Mouse (Mus musculus): ENCODE results near the gene 2700049A03Rik. TPM values are rescaled to one million over a fixed set of nuclear protein-coding genes. Genes with fewer than 3 reads are reported as not detected.
A peak's percentile ranks its signal among the peaks of the same experiment; 100 is the strongest.

2700049A03Rik gene
- polyA plus RNA-seq, 1 experiment from 2014 or later: 8.6 TPM

DNA sequence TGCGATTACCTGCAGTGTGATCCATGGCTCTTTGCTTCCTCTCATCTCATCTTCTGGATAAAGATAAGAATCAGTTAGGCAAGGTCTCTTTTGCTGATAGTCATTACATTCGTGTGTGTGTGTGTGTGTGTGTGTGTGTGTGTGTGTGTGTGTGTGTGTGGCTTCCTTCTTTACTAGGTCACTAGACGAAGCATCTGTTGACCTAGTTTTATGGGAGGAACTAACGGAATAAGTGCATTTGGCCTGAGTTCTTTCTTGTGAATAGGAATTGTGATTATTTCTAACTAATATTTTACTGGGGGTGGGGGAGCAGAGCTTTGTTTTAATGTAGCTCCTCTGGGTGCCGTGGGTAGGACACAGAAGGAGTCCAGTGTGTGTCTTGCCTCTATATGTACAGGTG is 96.8 kb downstream of the 2700049A03Rik start:
- H3K4me2 ChIP-seq: no peak overlapping the region
- H3K9ac ChIP-seq: no peak overlapping the region
- no peak overlapping the region for H3K27ac ChIP-seq
- ATAC-seq (replicated peaks; ENCODE audit: insufficient number of reproducible peaks, insufficient read depth, low FRiP score, low read depth): no peak
- H3K4me1 ChIP-seq (replicated peaks): peaks cover 17% of the 10 kb centered on the region
- H3K4me3 ChIP-seq: no peak overlapping the region
- H3K36me3 ChIP-seq: no peaks in the 10 kb centered on the region
- 78% methylated on average over 5 of the region's 5 CpGs for WGBS
- H3K27me3 ChIP-seq: no peaks in the 10 kb centered on the region
- H3K9me3 ChIP-seq (replicated peaks): no peaks in the 10 kb centered on the region

DNA sequence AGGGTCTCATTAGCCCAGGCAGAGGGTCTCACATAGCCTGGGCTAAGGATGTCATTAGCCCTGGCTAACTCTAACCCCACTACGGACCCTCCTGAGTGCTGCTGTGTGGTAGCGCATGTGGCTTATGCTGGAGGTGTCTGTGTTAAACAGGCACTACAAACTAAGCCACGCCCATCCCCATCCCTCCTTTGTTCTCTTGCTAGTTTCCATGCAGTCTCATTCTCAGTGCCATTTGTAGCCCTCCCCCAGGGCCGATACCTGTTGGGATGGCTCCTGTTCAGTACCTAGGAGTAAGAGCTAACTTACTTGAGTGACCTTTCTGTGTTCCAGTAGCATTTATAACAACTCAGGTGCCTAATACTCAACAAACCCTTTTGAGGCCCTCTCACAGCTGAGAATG is 100.4 kb downstream of the 2700049A03Rik start:
- H3K27me3 ChIP-seq: no peaks in the 10 kb centered on the region
- H3K4me1 ChIP-seq (replicated peaks): peaks cover 8% of the 10 kb centered on the region
- H3K36me3 ChIP-seq: peaks cover 4% of the 10 kb centered on the region
- ATAC-seq (replicated peaks; ENCODE audit: insufficient number of reproducible peaks, insufficient read depth, low FRiP score, low read depth): no peak
- no peak overlapping the region for H3K27ac ChIP-seq
- H3K4me2 ChIP-seq: no peak overlapping the region
- H3K4me3 ChIP-seq: no peak overlapping the region
- H3K9ac ChIP-seq: no peak overlapping the region
- H3K9me3 ChIP-seq (replicated peaks): 0 out of 2 replicates have a peak, but pooled peaks cover 3% of the 10 kb centered on the region
- WGBS: 89% methylated on average over 4 of the region's 4 CpGs

DNA sequence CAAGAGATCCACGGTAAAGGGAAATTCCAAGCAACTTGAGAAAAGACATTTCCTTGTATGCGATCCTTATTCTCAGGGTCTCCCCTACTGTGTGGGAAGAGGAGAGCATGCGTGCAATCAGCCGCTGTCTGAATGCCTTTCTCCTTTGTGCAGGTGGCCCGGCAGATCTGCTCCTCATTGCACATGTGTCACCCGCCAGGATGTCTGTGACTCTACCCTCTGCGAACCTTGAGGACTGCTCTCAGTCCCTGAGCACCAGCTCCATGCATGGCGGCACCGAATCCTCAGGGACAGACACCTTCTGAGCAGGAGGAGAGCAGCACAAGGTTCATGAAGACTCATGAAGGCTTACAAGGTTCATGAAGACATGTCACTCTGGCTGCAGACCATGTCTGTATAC is 106.1 kb downstream of the 2700049A03Rik start:
- H3K4me3 ChIP-seq: no peak overlapping the region
- H3K36me3 ChIP-seq: peaks cover 23% of the 10 kb centered on the region
- H3K9me3 ChIP-seq (replicated peaks): 0 out of 2 replicates have a peak, but pooled peaks cover 7% of the 10 kb centered on the region
- H3K27me3 ChIP-seq: no peaks in the 10 kb centered on the region
- ATAC-seq (replicated peaks; ENCODE audit: insufficient number of reproducible peaks, insufficient read depth, low FRiP score, low read depth): no peak
- no peak overlapping the region for H3K4me2 ChIP-seq
- 0 out of 2 replicates have a peak, but pooled peaks cover 11% of the 10 kb centered on the region for H3K4me1 ChIP-seq (replicated peaks)
- H3K27ac ChIP-seq: no peak overlapping the region
- H3K9ac ChIP-seq: no peak overlapping the region
- 97% methylated on average over 9 of the region's 9 CpGs for WGBS

DNA sequence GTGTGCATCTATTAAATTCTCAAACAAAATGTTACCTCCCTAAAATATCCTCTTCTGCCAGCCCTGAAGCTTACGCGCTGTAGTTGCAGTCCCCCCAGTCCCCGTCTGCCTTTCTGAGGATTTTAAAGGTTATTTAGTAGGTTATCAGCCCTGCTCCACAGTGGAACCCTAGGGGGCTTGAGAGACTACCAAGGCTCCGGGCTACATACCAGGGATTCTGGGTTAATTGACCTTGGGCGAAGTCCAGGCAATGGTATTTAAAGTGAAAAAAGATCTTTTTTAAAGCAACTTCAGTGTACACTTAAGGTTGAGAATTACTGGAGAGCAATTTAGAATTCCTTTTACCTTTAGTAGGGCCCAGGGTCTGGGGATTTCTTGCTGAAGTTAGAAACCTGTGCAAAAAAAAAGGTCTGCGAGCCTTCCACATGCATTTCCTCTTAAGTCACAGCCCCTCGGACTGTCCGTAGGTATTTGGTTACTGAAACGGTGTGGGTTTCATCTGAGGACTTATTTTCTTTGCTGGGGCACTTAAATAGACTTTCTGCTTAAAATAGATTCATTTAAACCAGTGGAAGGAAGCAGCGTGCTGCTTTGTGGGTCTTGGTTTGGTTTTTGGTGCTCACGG is 108.2 kb downstream of the 2700049A03Rik start:
- Histone ChIP-seq H3K4me2 (no peak overlapping the region), H3K4me1 (replicated peaks) (peaks cover 11% of the 10 kb centered on the region; the same call in 1 of the 2 replicates), H3K9ac (no peak overlapping the region), H3K27ac (no peak overlapping the region), H3K36me3 (peaks cover 23% of the 10 kb centered on the region), H3K9me3 (replicated peaks) (0 out of 2 replicates have a peak, but pooled peaks cover 7% of the 10 kb centered on the region), H3K4me3 (no peak overlapping the region), H3K27me3 (no peaks in the 10 kb centered on the region)
- WGBS: 61% methylated on average over 11 of the region's 11 CpGs
- ATAC-seq (replicated peaks; ENCODE audit: insufficient number of reproducible peaks, insufficient read depth, low FRiP score, low read depth): no peak

DNA sequence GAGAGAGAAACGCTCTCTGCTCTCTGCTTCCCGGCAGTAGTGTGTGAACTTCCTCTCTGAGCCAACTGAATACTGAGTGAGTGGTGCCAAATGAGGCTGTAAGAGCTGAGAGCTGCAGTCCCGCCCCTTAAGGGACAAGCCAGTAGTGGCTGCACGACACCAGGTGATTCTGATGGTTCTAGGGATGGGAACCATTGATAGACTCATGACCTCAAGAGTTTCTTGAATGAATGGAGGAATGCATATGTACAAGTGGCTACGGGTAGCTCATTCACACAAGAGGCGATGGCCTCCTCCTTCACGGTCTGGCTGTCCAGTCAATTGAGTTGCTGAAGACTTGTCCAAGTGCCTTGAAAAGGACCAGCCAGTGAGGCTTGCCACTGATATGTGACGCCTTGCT is 110.5 kb downstream of the 2700049A03Rik start:
- H3K9me3 ChIP-seq (replicated peaks): 0 out of 2 replicates have a peak, but pooled peaks cover 3% of the 10 kb centered on the region
- peaks cover 11% of the 10 kb centered on the region; the same call in 1 of the 2 replicates for H3K4me1 ChIP-seq (replicated peaks)
- H3K4me2 ChIP-seq: no peak overlapping the region
- H3K36me3 ChIP-seq: peaks cover 19% of the 10 kb centered on the region
- H3K27ac ChIP-seq: peak overlapping the region; percentile 31
- WGBS: 58% methylated on average over 8 of the region's 8 CpGs
- no peak overlapping the region for H3K4me3 ChIP-seq
- no peak for ATAC-seq (replicated peaks; ENCODE audit: insufficient number of reproducible peaks, insufficient read depth, low FRiP score, low read depth)
- no peak overlapping the region for H3K9ac ChIP-seq
- no peaks in the 10 kb centered on the region for H3K27me3 ChIP-seq

DNA sequence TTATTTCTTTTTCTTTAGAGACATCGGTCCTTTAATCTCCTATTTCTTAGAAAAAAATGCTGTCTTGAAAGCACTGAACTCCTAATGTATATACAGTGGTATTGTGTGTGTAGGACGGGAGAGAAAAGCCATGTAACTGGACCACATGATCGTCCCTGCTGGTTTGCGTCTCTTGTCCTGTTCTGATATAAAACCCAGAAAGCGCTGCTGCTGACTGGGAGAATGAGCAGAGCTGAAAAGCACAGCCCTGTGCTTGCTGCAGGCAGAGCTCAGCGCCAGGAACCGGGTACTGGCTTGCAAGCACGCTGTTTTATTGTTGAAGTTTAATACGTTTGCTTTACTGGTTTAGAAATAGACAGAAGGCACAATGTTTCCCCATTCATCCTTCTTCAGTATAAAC is 112.7 kb downstream of the 2700049A03Rik start:
- no peak overlapping the region for H3K9ac ChIP-seq
- H3K4me1 ChIP-seq (replicated peaks): peaks cover 11% of the 10 kb centered on the region
- H3K36me3 ChIP-seq: peaks cover 1% of the 10 kb centered on the region; the same call in 1 of the 2 replicates
- no peak overlapping the region for H3K4me2 ChIP-seq
- no peak overlapping the region for H3K4me3 ChIP-seq
- no peak overlapping the region for H3K27ac ChIP-seq
- no peaks in the 10 kb centered on the region for H3K9me3 ChIP-seq (replicated peaks)
- no peak for ATAC-seq (replicated peaks; ENCODE audit: insufficient number of reproducible peaks, insufficient read depth, low FRiP score, low read depth)
- 45% methylated on average over 9 of the region's 9 CpGs for WGBS
- no peaks in the 10 kb centered on the region for H3K27me3 ChIP-seq

DNA sequence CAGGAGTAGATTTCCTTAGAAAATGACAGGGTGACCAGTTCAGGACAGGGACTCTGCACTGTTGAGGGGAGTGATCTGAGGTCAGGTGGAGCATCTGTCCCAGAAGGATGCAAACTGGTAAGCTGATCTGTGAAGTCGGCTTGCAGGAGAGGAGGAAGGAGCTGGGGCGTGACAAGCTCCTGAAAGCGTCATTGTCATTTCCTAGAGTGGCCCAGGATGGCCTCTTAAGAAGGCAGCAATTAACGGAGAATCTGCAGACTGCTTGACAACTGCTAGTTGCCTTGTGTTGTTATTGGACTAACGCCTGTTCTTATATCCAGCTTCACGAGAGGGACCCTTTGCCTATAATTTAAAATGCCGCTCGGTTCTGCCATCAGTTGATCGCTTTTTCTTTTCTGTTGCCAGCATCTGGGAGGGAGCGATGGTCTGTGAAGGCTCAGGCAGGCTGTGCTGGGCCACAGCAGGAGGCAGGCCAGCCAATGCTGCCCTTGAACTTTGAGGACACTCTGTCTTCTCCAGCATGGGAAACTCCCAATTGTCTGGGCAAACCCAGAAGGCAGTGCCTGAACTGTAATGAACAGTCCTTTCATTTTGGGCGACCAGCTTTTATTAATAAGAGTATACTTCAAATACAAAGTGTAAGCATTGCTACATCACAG is 116.0 kb downstream of the 2700049A03Rik start:
- H3K4me1 ChIP-seq (replicated peaks): peaks cover 4% of the 10 kb centered on the region
- WGBS: 49% methylated on average over 11 of the region's 11 CpGs
- H3K9me3 ChIP-seq (replicated peaks): no peaks in the 10 kb centered on the region
- H3K9ac ChIP-seq: no peak overlapping the region
- H3K4me3 ChIP-seq: no peak overlapping the region
- no peaks in the 10 kb centered on the region for H3K27me3 ChIP-seq
- no peak for ATAC-seq (replicated peaks; ENCODE audit: insufficient number of reproducible peaks, insufficient read depth, low FRiP score, low read depth)
- H3K27ac ChIP-seq: no peak overlapping the region
- H3K36me3 ChIP-seq: no peaks in the 10 kb centered on the region
- H3K4me2 ChIP-seq: no peak overlapping the region

DNA sequence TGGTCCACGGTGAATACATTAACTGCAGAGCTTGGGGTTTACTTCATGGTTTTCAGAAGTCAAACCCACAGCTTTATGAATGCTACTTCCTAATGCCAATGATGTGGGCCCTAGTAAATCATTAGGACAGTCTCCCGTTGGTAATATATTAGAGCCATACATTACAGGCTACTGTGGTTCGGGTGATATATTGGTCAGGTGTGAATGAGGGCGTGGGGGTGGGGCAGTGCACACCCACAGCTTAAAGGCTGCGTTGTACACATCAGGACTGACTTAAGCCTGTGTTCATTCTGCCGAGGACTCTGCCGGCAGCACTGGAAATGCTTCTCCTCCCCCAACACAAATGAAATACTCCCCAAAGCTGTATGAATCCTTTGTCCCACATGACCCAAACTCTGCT is 118.1 kb downstream of the 2700049A03Rik start:
- no peak overlapping the region for H3K27ac ChIP-seq
- no peak overlapping the region for H3K4me3 ChIP-seq
- peaks cover 7% of the 10 kb centered on the region for H3K4me1 ChIP-seq (replicated peaks)
- no peak for ATAC-seq (replicated peaks; ENCODE audit: insufficient number of reproducible peaks, insufficient read depth, low FRiP score, low read depth)
- no peaks in the 10 kb centered on the region for H3K36me3 ChIP-seq
- WGBS: 70% methylated on average over 7 of the region's 7 CpGs
- H3K27me3 ChIP-seq: no peaks in the 10 kb centered on the region
- H3K9ac ChIP-seq: no peak overlapping the region
- H3K4me2 ChIP-seq: no peak overlapping the region
- H3K9me3 ChIP-seq (replicated peaks): no peaks in the 10 kb centered on the region

DNA sequence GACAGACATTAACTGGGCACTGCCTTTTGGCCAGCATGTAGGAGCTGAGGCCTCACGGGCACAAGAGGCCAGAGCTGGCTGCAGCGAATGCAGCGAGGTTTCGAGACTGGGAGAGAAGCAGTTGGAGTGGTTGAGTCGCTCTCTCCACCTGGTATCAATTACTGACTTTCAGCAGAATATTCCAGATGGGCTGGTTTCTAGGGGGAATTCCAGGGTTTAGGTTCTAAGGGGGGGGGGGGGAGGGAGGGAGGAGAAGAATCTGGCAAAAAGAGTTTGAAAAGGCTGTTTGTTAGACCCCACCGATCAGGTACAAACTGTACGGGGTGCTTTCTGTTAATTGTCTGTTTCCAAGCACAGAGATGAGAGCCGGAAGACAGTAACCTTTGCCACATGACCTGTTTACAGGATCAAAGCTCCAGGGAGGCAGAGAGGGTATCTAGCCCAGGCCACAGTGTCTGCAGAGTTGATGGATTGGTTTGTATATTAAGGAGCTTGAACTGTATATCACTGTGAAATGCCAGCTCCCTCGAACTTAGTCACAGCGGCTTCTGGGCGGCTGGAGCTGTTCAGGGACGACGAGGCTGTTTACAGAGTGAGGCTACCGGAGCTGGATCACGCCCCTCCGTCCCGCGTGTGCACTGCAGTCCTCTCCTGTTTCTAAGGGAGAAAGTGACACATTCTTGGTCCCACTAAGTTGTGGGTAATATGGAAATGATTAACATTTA is 121.7 kb downstream of the 2700049A03Rik start:
- H3K9me3 ChIP-seq (replicated peaks): 0 out of 2 replicates have a peak, but pooled peaks cover 4% of the 10 kb centered on the region
- H3K36me3 ChIP-seq: no peaks in the 10 kb centered on the region
- peaks cover 7% of the 10 kb centered on the region for H3K4me1 ChIP-seq (replicated peaks)
- H3K4me2 ChIP-seq: no peak overlapping the region
- H3K27me3 ChIP-seq: no peaks in the 10 kb centered on the region
- no peak overlapping the region for H3K4me3 ChIP-seq
- WGBS: 53% methylated on average over 18 of the region's 18 CpGs
- no peak overlapping the region for H3K27ac ChIP-seq
- ATAC-seq (replicated peaks; ENCODE audit: insufficient number of reproducible peaks, insufficient read depth, low FRiP score, low read depth): no peak
- no peak overlapping the region for H3K9ac ChIP-seq

DNA sequence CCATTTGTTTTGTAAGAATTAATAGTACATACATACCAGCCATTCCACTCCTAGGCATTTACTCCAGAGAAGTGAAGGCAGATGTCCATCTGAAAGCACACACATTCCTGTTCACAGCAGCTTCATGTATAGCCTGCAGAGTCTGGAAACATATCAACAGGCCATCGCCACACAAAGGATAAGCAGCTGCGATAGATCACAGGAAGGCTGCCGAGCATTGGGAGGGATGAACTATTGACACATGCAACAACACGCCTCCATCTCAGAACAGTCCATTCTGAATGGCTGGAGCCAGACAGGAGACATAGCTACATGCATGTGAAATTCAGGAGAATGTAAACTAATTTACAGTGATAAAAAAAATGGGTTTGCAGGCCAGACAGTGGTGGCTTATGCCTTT is 127.6 kb downstream of the 2700049A03Rik start:
- Histone ChIP-seq H3K27ac (no peak overlapping the region), H3K4me3 (no peak overlapping the region), H3K9me3 (replicated peaks) (0 out of 2 replicates have a peak, but pooled peaks cover 4% of the 10 kb centered on the region), H3K4me1 (replicated peaks) (no peaks in the 10 kb centered on the region), H3K9ac (no peak overlapping the region), H3K36me3 (no peaks in the 10 kb centered on the region), H3K27me3 (no peaks in the 10 kb centered on the region), H3K4me2 (no peak overlapping the region)
- no peak for ATAC-seq (replicated peaks; ENCODE audit: insufficient number of reproducible peaks, insufficient read depth, low FRiP score, low read depth)
- WGBS: 64% methylated on average over 4 of the region's 4 CpGs

DNA sequence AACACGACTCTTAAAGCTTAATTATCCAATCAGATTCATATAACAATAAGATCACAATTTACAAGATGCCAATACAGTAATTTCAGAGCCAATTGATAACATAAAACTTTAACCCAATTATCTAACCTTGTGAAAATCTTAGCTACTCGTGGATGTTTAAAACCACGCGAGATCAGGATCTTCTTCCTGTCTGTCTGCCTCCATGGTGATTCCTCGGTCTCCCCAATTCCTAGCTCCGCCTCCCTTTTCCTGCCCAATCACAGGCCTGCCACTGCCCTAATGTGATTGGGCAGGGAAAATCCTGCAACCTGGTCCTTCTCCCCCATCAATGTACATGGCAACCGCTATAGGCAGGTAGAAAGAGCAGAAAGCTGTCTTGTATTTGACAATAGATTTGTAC is 132.7 kb downstream of the 2700049A03Rik start:
- no peak overlapping the region for H3K4me3 ChIP-seq
- H3K27me3 ChIP-seq: no peaks in the 10 kb centered on the region
- WGBS: 88% methylated on average over 7 of the region's 7 CpGs

More for the DNA sequence above, 132.7 kb downstream of the 2700049A03Rik start:
- no peaks in the 10 kb centered on the region for H3K9me3 ChIP-seq (replicated peaks)
- ATAC-seq (replicated peaks; ENCODE audit: insufficient number of reproducible peaks, insufficient read depth, low FRiP score, low read depth): no peak
- no peak overlapping the region for H3K9ac ChIP-seq
- no peak overlapping the region for H3K4me2 ChIP-seq
- H3K27ac ChIP-seq: no peak overlapping the region
- no peaks in the 10 kb centered on the region for H3K4me1 ChIP-seq (replicated peaks)
- H3K36me3 ChIP-seq: no peaks in the 10 kb centered on the region
